Mouse (Mus musculus) CH12.LX (cell line): ENCODE data around the gene Nfkbiz.
A peak's percentile ranks its signal among the peaks of the same experiment; 100 is the strongest.

Source experiments
- CTCF ChIP-seq, 2 experiments: IDR thresholded peaks in 1 of 2; conservative IDR thresholded peaks in 1 of 2; 2 replicates each; pipeline ENCODE4 v1.5.1; 2011 to 2012; ENCODE audit warnings: low read depth in 2 of 2, low read length in 2 of 2, improper control_type of control experiment in 1 of 2, inconsistent platforms in 1 of 2, mild to moderate bottlenecking in 1 of 2, moderate library complexity in 1 of 2
- EP300 ChIP-seq: IDR thresholded peaks from 2 replicates; pipeline ENCODE4 v1.6.1; 2011; ENCODE audit warnings: low read length, improper control_type of control experiment
- HCFC1 ChIP-seq: IDR thresholded peaks from 2 replicates; pipeline ENCODE4 v1.6.1; 2012; ENCODE audit warnings: low read depth, mild to moderate bottlenecking, inconsistent platforms, low read length, improper control_type of control experiment
- IRF4 ChIP-seq: IDR thresholded peaks from 2 replicates; pipeline ENCODE4 v1.6.1; 2014; ENCODE audit warnings: low read depth, mild to moderate bottlenecking, inconsistent platforms, low read length, improper control_type of control experiment
- JUND ChIP-seq: conservative IDR thresholded peaks from 2 replicates; pipeline ENCODE4 v1.6.1; 2011; ENCODE audit warnings: low read depth, low read length, improper control_type of control experiment
- KAT2A ChIP-seq: IDR thresholded peaks from 2 replicates; pipeline ENCODE4 v1.6.1; 2012; ENCODE audit warnings: low read length, improper control_type of control experiment, inconsistent platforms; ENCODE audit not compliant: insufficient replicate concordance
- MXI1 ChIP-seq: IDR thresholded peaks from 2 replicates; pipeline ENCODE4 v1.6.1; 2011; ENCODE audit warnings: mild to moderate bottlenecking, low read depth, low read length, improper control_type of control experiment
- NELFE ChIP-seq: IDR thresholded peaks from 2 replicates; pipeline ENCODE4 v1.6.1; 2011; ENCODE audit warnings: low read depth, low read length, improper control_type of control experiment
- POLR2A ChIP-seq: IDR thresholded peaks from 2 replicates; pipeline ENCODE4 v1.6.1; 2011; ENCODE audit warnings: low read depth, mild to moderate bottlenecking, improper control_type of control experiment, low read length
- SIN3A ChIP-seq: IDR thresholded peaks from 2 replicates; pipeline ENCODE4 v1.6.1; 2012; ENCODE audit warnings: low read length, improper control_type of control experiment, inconsistent platforms
- TBP ChIP-seq: conservative IDR thresholded peaks from 2 replicates; pipeline ENCODE4 v1.6.1; 2011; ENCODE audit warnings: low read depth, low read length, improper control_type of control experiment
- UBTF ChIP-seq: IDR thresholded peaks from 2 replicates; pipeline ENCODE4 v1.6.1; 2012; ENCODE audit warnings: low read depth, mild to moderate bottlenecking, inconsistent platforms, low read length, improper control_type of control experiment, moderate library complexity
- USF1 ChIP-seq: IDR thresholded peaks from 2 replicates; pipeline ENCODE4 v1.6.1; 2014; ENCODE audit warnings: low read depth, mild to moderate bottlenecking, inconsistent platforms, low read length, improper control_type of control experiment
- ZC3H11A ChIP-seq: IDR thresholded peaks from 2 replicates; pipeline ENCODE4 v1.6.1; 2012; ENCODE audit warnings: low read depth, mild to moderate bottlenecking, inconsistent platforms, low read length, improper control_type of control experiment

- TF ChIP-seq UBTF (no peak), JUND (0 out of 2 replicates have a peak, but pooled peaks have one; percentile 55), CTCF (conservative IDR thresholded peaks at IDR 0.05 in 1 of 2, IDR thresholded peaks at IDR 0.05 in 1 of 2; ENCODE audit: low read depth in 2 of 2, low read length in 2 of 2) (no peak), SIN3A (peak; percentile 100), POLR2A (peak; percentile 33; the same call in 1 of the 2 replicates), EP300 (peak; percentile 91), ZC3H11A (no peak; the same call in 1 of the 2 replicates), IRF4 (peak; percentile 82), USF1 (no peak), NELFE (0 out of 2 replicates have a peak, but pooled peaks have one; percentile 2), HCFC1 (peak; percentile 31; the same call in 1 of the 2 replicates), KAT2A (no peak), MXI1 (peak; percentile 84), TBP (0 out of 2 replicates have a peak, but pooled peaks have one; percentile 21)
Observed at GRCm38 (mm10) chr16:55820916-55821570, 17.7 kb downstream of the Nfkbiz start.
